Mouse (Mus musculus) megakaryocyte progenitor cell, adult 5-6 weeks (primary cell): Measurements from ENCODE around the gene Prl6a1. TPM values are rescaled to one million over a fixed set of nuclear protein-coding genes. Genes with fewer than 3 reads are reported as not detected.

Experiments
- ATAC-seq: replicated peaks from 2 replicates; pipeline ENCODE4 v1.8.0; 2016; ENCODE audit warnings: mild to moderate bottlenecking, moderate TSS enrichment, inconsistent platforms; ENCODE audit not compliant: poor library complexity
- total RNA-seq, 2 experiments: library from RNA; stranded (forward) in 1 of 2; stranded (reverse) in 1 of 2; fragments of 157-497, 149-512 nt in 1 of 2; fragments of 200-1000 nt in 1 of 2; gene quantifications; 2 replicates each; pipeline versions ENCODE4 v1.2.3 to v1.2.4; 2015 to 2017

Gene Prl6a1
- total RNA-seq (2015) (not detected in 2 replicates), total RNA-seq (2017) (not detected in 2 replicates)

DNA sequence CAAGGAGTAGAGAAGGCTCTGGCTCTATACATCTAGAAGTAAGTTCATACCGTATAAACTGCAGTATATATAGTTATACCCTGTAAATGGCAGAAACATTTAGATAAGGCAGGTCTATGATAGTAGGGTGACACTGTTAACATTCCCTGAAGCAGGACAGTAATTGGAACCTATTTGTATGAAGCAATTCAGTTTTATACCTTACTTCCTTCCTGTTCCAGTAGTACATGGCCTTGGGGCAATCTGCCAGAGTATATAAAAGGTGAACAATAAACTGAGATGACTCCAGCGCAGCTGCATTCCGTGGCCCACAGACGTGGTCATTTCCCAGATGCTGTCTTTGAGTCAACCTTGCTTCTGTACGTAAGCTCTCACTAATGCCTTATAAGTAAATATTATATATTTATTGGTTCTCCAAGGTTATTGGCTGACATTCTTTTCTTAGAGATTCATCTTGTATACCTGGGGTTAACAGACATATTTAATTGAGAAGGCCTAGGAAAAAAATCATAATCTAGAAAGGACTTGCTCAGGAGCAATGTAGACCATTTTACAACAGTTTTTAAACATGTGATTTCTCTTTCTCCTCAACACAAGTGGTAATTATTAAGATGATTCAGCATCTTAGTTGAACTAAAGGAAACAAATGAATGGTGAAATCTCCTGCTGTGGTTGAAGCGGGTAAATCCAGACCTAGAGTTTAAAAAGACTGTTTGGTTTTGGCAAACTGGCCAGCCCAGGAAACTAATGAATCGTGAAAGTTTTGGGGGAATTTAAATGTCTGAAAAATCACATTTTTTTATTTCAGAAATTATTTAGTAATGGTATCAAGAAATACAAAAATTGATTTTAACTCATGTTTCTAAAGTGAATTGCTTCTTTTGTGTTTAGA lies at the start of gene Prl6a1:
Gene Prl6a1 (plus strand): TSS at position 294 of the 892 bp plus-strand sequence.
- no peak for ATAC-seq

DNA sequence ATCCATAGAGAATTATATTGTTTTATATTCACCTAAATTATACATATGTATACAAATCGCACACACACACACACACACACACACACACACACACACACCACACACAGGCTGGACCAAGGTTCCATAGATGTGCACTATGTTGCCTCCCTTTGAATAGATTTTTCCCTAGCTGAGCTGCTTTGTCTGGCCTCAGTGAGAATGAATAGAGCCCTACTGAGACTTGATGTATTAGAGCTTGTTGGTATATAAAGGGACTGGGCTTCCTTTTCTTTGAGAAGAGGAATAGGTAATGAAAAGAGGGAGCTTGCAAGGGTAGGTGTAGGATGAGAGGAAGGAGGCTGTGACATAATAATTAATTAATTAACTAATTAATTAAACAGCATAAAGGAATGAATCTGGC lies 22.6 kb downstream of the Prl6a1 start:
- ATAC-seq: no peak

GRCm38 (mm10) chr13:27342733-27343275 lies 30.4 kb downstream of the Prl6a1 start:
- no peak for ATAC-seq

DNA sequence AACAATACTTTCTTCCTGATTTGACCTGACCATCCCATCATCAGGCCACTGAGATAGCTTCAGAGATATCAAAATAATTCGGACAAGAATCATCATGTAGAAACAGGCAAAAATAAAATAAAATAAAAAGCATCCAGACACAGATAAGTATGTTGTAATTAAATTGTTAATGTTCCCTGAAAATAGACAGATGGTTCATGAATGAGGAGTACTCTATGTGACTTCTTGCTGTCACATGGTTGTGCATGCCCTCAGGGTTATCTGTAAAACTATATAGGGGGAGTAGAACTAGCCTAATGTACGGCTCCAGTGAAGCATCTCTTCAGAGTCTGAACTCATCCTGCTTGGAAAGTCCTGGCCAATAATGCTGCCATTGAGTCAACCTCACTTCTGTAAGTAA lies 32.9 kb downstream of the Prl6a1 start, which contains the start of gene Prl8a2:
Gene Prl8a2 (plus strand): TSS at position 301 of the 400 bp plus-strand sequence.
- no peak for ATAC-seq

Other genes with a start within 250 kb of the Prl6a1 start
- gene Prl3d1, start 218.4 kb upstream of the Prl6a1 start, total RNA-seq (2015): not detected in 2 replicates
- not detected in 2 replicates for gene Prl3d1, start 218.4 kb upstream of the Prl6a1 start, total RNA-seq (2017)
- not detected in 2 replicates for gene Prl3d2, start 190.9 kb upstream of the Prl6a1 start, total RNA-seq (2015)
- not detected in 2 replicates for gene Prl3d2, start 190.9 kb upstream of the Prl6a1 start, total RNA-seq (2017)
- gene Prl3d3, start 155.8 kb upstream of the Prl6a1 start, total RNA-seq (2015): not detected in 2 replicates
- not detected in 2 replicates for gene Prl3d3, start 155.8 kb upstream of the Prl6a1 start, total RNA-seq (2017)
- gene Prl3c1, start 116.0 kb upstream of the Prl6a1 start, total RNA-seq (2015): not detected in 2 replicates
- gene Prl3c1, start 116.0 kb upstream of the Prl6a1 start, total RNA-seq (2017): not detected in 2 replicates
- gene Prl3b1, start 70.8 kb upstream of the Prl6a1 start, total RNA-seq (2015): not detected in 2 replicates
- gene Prl3b1, start 70.8 kb upstream of the Prl6a1 start, total RNA-seq (2017): not detected in 2 replicates
- not detected in 2 replicates for gene Prl3a1, start 53.2 kb upstream of the Prl6a1 start, total RNA-seq (2015)
- gene Prl3a1, start 53.2 kb upstream of the Prl6a1 start, total RNA-seq (2017): not detected in 2 replicates
- not detected in 2 replicates for gene Prl8a2, start 33.0 kb downstream of the Prl6a1 start, total RNA-seq (2015)
- not detected in 2 replicates for gene Prl8a2, start 33.0 kb downstream of the Prl6a1 start, total RNA-seq (2017)
- not detected in 2 replicates for gene Prl2b1, start 78.2 kb downstream of the Prl6a1 start, total RNA-seq (2015)
- not detected in 2 replicates for gene Prl2b1, start 78.2 kb downstream of the Prl6a1 start, total RNA-seq (2017)
- gene Prl8a6, start 126.1 kb downstream of the Prl6a1 start, total RNA-seq (2015): not detected in 2 replicates
- gene Prl8a6, start 126.1 kb downstream of the Prl6a1 start, total RNA-seq (2017): not detected in 2 replicates
- not detected in 2 replicates for gene Prl8a8, start 200.6 kb downstream of the Prl6a1 start, total RNA-seq (2015)
- not detected in 2 replicates for gene Prl8a8, start 200.6 kb downstream of the Prl6a1 start, total RNA-seq (2017)